Mouse (Mus musculus) small intestine, adult 2 months (tissue): ENCODE data around the gene Cd180.

Experiments used
- CTCF ChIP-seq: fragments of 200-500 bp; IDR thresholded peaks from 2 replicates; pipeline ENCODE4 v1.5.1; 2012; ENCODE audit warnings: low read depth, mild to moderate bottlenecking, control low read depth, inconsistent platforms, low read length, moderate library complexity, mixed read lengths; ENCODE audit not compliant: insufficient replicate concordance, insufficient read length; ENCODE audit errors: extremely low read depth
- POLR2A ChIP-seq: fragments of 200-500 bp; IDR thresholded peaks from 2 replicates; pipeline ENCODE4 v1.6.1; 2012; ENCODE audit warnings: low read depth, mild to moderate bottlenecking, control low read depth, inconsistent platforms, low read length, moderate library complexity

GRCm38 (mm10) chr13:102745626-102746342 lies 52.4 kb downstream of the Cd180 start:
- TF ChIP-seq CTCF (no peak), POLR2A (no peak)
